19 mouse cellular contexts compared by ENCODE assay signal in the genomic region with DNA sequence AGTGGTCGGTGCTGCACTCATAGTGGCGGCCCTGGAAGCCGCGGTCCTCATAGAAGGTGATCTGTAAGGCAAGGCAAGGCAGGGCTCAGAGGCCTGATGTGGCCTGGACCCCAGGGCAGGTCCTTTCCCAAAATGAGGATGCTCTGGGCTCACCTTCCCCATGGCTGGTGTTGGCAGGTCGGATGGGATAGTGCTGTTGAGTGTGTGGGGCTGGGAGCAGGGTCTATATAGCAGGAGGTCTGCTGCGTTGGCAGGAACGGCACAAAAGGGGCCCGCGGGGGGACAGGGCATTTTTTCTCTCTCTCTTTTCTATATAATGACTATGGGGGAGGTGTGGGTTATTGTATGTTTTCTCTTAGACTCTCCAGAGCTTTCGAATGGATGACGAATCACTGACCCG. TPM values are rescaled to one million over a fixed set of nuclear protein-coding genes. Genes with fewer than 3 reads are reported as not detected.
"Had no signal": no experiment of that assay in that cellular context is flagged by ENCODE, and none has a peak within 500 bp of the region (broad histone marks: within the 10 kb centered on the region; RNA-seq: fewer than 3 reads in every experiment).

A gene (minus strand): TSS at position 198 of the 400 bp plus-strand sequence.

RNA-seq across cellular contexts. Expression of the gene that starts here (rescaled TPM):
- polyA plus RNA-seq: heart, adult 2 months; heart, embryonic 11.5 days; heart, embryonic 13.5 days; heart, embryonic 15.5 days; heart, postnatal 0 days; hindbrain, embryonic 11.5 days; hindbrain, embryonic 13.5 days; hindbrain, embryonic 15.5 days; hindbrain, postnatal 0 days; intestine, embryonic 14.5 days; intestine, embryonic 16.5 days; kidney, adult 2 months; kidney, embryonic 15.5 days; limb, embryonic 10.5 days; limb, embryonic 12.5 days; limb, embryonic 14.5 days; liver, embryonic 11.5 days; liver, embryonic 13.5 days; liver, embryonic 15.5 days had no signal
